Mouse (Mus musculus) adrenal gland, postnatal 4 days (tissue): ENCODE measurements around the gene Man1b1. TPM values are rescaled to one million over a fixed set of nuclear protein-coding genes. Genes with fewer than 3 reads are reported as not detected.

Source experiments
- DNase-seq, 2 experiments: peaks; one replicate each; pipeline ENCODE4 v3.0.0; 2021 to 2022; ENCODE audit warnings: low spot score in 2 of 2, mixed read lengths in 2 of 2
- total RNA-seq, 2 experiments: library from RNA; stranded (reverse); gene quantifications; 2 replicates each; pipeline ENCODE4 v1.2.3; 2021

Man1b1 gene
- total RNA-seq, 2 experiments from 2014 or later, result 57.5 to 62.5 TPM

GRCm38 (mm10) chr2:25359848-25360247 is 27.7 kb downstream of the Man1b1 start:
- DNase-seq, result no peak

- DNase-seq, result no peak
Measured at GRCm38 (mm10) chr2:25363478-25364178, 31.5 kb downstream of the Man1b1 start.

DNA sequence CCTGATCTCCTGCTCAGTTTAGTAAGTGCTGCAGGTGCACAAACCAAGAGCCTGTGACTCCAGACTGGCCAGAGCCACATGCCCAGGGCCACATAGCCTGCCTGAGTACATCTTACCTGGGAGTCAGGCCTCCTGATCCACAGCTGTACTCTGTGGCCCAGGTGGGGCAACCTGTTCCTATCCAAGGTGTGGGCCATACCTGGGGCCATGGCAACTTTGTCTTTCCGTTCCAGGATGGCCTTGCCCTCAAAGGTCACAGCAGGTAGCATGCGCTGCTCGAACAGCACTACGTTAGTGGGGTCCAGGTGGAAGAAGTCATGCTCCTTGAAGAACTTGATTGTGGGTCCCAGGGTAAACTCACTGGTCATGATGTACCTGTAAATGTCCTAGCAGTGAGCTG is 32.2 kb downstream of the Man1b1 start:
- DNase-seq, result no peak

GRCm38 (mm10) chr2:25364761-25365090 is 32.6 kb downstream of the Man1b1 start:
- no peak for DNase-seq

DNA sequence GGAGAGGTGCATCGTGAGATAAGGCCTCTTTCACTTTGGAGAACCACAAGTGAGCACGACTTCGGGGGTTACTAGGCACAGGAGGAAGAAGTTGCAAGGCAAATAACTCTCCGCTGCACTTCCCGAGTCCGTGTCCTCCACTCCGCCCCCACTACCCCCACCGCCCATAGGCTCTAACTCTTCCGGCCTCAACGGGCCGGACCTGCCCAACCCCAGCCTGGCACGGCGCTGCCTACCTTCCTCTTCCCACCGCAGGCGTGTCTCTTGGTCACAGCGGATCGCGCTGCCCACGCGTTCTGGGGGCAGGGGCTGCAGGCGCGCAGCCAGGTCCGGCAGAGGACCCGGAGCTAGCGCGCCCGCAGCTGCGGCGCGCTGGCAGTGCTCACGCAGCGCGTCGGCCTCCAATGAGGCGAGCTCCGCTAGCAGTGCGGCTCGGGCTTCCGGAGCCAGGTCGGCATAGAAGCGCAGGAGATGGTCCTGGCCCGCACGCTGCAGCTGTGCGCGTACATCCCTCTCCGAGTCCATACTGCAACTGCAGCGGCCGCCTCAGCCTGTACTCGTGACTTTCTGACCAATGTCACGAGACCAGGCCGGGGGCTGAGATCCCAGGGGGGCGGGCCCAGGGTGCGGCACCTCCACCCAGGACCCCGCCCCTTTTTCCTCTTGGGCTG is 33.1 kb downstream of the Man1b1 start, which contains the start of gene Uap1l1:
Gene Uap1l1 (minus strand): TSS at position 592 of the 671 bp plus-strand sequence.
- DNase-seq, result peak; percentile 43 to 65

DNA sequence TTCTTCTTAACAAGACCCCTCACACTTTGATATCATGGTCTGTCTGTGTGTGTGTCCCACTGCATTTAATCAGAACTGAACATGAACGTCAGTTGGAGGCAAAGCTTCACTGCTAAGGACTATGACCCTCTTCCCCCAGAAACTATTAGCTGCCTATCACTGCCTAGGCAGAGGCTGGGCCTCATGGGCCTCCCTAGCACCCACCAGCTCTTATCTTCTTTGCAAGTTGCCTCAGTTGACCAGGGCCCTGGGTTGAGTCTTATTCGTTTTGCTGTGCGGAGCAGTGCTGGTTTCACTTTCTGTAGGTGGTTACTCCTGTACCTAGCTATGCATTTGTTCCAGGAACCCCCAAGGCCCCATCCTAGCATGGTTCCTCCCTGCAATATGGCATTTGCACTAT is 37.9 kb downstream of the Man1b1 start:
- DNase-seq, result no peak

GRCm38 (mm10) chr2:25371764-25372643 is 39.9 kb downstream of the Man1b1 start, which contains the start of gene Sapcd2:
Sapcd2 (plus strand) TSS chr2:25372321.
- DNase-seq, result peak; percentile 65 to 74

GRCm38 (mm10) chr2:25372644-25373391 is 40.7 kb downstream of the Man1b1 start:
- DNase-seq, result no peak

GRCm38 (mm10) chr2:25373431-25373830 is 41.3 kb downstream of the Man1b1 start:
- no peak for DNase-seq

GRCm38 (mm10) chr2:25376589-25376988 is 44.5 kb downstream of the Man1b1 start:
- no peak for DNase-seq

DNA sequence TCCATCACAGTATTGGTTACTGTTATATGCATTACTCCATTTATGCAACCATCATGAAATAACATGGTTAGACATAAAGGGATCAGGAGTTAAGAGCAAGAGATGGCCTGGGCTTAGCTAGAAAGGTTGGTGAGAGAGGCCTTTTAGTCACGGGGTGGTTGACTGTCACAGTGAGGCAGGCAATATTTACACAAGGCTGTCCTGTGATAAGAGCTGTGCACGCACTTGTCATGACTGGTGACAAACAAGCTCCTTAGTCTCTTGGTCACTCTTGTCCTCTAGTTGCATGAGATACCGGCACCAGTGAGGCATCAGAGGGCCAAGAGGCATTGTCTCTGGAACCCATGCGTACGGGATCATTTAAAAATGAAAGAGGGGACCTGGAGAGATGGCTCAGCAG is 52.4 kb downstream of the Man1b1 start:
- no peak for DNase-seq

DNA sequence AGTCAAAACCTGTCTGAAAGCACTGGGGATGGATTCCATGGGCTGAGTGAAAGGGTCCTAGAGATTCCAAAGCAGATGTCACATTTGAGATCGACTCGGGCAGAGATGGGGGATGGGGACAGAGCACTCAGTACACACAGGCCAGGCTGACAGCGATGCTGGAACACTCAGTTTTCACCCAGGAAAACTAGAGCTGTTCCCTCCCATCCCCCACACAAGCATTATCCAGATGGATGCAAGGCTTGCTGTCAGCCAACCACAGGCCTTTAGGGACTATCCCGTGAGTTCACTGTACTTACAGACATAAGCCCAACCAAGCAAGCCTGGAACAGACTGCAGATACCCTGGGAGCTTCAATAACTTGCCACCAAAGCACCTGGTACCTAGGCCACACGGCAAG is 59.1 kb downstream of the Man1b1 start:
- DNase-seq, result no peak

GRCm38 (mm10) chr2:25394281-25395221 is 62.4 kb downstream of the Man1b1 start:
- DNase-seq, result no peak

- no peak for DNase-seq
Measured at GRCm38 (mm10) chr2:25395721-25396596, 63.8 kb downstream of the Man1b1 start, which contains the start of gene Entpd2. Entpd2 (plus strand) TSS chr2:25395874.

DNA sequence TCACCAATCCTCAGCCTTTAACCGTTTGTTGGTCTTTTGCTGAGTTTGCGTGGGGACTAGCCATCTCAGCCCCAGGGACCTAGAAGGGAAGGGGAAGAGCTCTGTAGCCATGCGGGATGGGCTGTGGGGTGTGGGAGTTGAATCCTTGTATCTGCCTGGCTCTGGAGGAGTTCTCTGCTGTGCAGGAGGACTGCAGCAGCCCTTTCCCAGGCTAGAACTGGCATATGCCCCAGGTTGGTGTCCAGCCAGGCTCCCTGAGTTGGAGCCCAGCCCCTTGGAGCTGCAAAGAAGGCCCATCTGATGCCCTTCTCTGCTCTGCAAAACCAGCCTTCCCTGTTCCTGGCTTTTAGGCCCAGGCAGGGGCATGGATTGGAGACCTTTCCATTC is 64.5 kb downstream of the Man1b1 start:
- DNase-seq, result no peak

DNA sequence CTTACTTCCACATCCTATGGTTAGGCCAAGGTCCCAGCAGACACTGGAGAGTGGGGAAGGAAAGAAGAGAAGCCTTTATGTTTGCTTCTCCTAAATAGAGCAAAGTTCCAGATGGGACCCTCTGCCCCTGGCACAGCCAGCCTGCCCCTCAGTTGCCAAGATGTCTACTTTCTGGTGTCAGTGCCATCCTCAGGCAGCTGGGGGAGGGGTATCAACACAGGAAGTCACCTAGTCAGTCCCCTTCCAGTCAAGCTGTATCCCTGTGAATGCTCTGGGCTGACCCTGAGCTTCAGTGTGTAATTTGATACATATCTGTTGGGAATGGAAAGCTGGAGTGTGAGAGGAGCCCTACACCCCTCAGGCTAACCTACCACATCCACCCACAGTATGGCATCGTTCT is 64.9 kb downstream of the Man1b1 start:
- no peak for DNase-seq

DNA sequence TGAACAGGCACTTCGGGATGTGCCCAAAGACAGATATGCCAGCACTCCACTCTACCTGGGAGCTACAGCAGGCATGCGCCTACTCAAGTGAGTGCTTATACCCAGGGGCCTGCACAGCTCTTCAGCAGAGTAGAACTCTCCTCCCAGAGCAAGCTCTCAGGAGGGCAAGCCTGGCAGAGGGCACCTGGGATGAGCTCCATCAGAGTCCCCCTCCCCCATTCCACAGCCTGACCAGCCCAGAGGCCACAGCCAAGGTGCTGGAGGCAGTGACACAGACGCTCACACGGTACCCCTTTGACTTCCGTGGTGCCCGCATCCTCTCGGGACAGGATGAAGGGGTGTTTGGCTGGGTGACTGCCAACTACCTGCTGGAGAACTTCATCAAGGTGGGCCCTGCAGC is 65.9 kb downstream of the Man1b1 start:
- DNase-seq, result no peak

DNA sequence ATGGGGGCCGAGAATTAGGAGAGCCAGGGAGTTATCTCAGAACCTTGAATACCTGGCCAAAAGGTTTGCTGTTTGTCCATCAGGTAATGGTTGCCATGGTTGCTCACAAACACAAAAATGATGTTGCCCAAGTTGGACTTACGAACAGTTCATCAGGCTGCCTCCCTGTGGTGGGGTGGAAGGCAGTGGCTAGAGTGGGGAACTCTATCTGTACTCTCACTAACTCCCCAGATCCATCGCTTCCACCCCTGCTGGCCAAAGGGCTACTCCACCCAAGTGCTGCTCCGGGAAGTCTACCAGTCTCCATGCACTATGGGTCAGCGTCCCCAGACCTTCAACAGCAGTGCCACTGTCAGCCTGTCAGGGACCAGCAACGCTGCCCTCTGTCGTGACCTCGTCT is 66.9 kb downstream of the Man1b1 start, which contains the start of gene Npdc1:
Gene Npdc1 (plus strand): TSS at position 301 of the 400 bp plus-strand sequence.
- no peak for DNase-seq

GRCm38 (mm10) chr2:25400291-25400690 is 68.2 kb downstream of the Man1b1 start:
- no peak for DNase-seq
